Mouse (Mus musculus) spleen, postnatal 14 days (tissue): ENCODE data around the gene Nemp1.
"Not testable (repeated sequence)": the region's sequence is repeated elsewhere in the genome, so short reads cannot be mapped to it uniquely, and the experiment has no call there.

Experiments
- DNase-seq, 2 experiments: peaks; one replicate each; pipeline ENCODE4 v3.0.0; 2021 to 2022; ENCODE audit warnings: low spot score in 2 of 2

Gene Nemp1

DNA sequence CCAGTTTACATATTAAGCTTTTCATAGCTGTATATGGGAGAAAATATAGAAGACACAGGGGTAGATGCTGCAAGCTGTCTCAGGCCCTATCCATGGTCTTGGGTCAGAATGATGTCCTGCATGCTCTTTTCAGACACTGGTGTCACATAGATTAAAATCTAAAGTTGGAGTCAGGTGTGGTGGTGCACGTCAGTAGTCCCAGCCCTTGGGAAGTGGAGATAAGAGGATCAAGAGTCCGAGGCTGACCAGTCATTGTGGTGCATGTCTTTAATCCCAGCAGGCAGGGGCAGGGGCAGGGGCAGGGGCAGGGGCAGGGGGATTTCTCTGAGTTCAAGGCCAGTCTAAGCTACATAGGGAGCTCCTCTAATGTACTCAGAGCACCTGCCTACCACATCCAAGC lies 20.9 kb upstream of the Nemp1 start:
- DNase-seq, result no peak

DNA sequence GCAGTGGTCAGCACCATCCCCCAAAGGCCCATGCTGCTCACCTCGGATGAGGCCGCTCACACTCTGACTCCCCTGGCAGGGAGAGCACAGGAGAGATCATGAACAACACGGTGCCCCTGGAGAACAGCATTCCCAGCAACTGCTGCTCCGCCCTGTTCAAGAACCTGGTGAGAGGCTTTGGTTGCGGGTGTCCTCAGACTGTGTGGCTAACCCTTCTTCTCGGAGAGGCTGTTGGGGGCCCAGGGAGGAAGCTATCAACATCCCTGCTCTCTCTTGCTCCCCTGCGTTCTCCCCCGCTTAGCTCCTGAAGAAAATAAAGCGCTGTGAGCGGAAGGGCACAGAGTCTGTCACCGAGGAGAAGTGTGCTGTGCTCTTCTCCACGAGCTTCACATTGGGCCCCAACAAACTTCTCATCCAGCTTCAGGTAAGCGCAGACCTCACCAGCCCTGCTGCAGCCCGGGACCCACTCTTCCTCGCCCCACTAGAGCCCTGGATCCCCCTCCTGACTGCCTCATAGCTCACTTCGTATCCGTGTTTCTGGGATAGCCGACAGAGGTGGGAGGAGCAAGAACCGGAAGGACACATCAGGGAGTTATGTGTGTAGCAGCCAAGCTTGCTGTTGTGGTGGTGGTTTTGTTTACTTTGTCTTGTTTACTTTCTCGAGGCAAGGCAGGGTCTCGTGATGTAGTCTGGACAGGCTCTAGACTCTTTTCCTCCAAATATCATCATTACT lies 13.6 kb upstream of the Nemp1 start:
- no peak for DNase-seq

DNA sequence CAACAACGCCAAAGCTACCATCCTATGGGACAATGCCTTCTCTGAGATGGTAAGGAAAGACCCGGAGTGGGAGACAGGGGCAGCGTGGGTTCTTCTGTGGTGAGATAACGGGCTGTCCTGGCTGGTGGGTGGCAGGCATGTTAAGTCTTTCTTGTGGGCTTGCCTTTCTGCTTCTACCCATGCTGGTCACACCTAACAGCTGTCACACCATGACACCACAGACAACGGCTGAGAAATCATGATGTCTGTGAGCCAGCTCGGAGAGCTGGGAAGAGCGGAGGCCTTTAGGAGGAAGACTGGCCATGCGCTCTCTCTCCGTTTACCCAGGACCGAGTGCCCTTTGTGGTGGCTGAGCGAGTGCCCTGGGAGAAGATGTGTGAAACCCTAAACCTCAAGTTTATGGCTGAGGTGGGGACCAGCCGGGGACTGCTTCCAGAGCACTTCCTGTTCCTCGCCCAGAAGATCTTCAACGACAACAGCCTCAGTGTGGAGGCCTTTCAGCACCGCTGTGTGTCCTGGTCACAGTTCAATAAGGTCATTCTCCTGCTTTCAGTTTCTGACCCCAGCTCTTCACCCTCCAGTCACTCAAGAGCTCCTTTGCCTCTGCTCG lies 11.6 kb upstream of the Nemp1 start:
- no peak for DNase-seq

DNA sequence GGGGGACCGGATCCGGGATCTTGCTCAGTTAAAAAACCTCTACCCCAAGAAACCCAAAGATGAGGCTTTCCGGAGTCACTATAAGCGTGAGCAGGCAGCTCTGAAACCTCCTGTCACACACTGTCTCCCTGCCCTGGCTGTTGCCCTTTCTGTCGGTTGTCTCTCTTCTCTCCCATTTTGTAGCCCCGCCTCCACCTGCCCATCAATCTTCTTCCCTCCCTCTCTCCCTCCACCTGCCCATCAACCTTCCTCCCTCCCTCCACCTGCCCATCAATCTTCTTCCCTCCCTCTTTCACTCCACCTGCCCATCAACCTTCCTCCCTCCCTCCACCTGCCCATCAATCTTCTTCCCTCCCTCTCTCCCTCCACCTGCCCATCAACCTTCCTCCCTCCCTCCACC lies 9.1 kb upstream of the Nemp1 start:
- not testable (repeated sequence) for DNase-seq

DNA sequence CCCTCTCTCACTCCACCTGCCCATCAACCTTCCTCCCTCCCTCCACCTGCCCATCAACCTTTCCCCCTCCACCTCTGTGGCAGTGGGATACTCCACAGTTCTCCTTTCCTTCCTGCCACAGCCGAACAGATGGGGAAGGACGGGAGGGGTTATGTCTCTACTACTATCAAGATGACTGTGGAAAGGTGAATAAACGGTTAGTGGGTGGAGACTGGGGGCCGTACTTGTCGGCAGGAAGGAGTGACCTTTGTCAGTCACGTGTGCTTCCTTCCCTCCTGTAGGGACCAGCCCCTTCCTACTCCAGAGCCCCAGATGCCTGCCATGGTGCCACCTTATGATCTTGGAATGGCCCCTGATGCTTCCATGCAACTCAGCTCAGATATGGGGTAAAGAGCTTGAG lies 8.6 kb upstream of the Nemp1 start:
- no peak for DNase-seq

DNA sequence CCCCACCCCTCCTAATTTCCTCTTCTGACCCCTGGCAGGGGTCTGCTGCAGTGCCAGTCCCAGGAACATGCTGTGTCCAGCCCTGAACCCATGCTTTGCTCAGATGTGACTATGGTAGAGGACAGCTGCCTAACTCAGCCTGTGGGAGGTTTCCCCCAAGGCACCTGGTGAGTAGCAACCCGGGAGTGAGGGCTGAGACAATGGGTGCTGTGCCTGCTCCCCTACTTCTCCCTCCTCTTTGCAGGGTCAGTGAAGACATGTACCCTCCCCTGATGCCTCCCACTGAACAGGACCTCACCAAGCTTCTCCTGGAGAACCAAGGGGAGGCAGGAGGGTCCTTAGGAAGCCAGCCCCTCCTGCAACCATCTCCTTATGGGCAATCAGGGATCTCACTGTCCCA lies 7.2 kb upstream of the Nemp1 start:
- no peak for DNase-seq

DNA sequence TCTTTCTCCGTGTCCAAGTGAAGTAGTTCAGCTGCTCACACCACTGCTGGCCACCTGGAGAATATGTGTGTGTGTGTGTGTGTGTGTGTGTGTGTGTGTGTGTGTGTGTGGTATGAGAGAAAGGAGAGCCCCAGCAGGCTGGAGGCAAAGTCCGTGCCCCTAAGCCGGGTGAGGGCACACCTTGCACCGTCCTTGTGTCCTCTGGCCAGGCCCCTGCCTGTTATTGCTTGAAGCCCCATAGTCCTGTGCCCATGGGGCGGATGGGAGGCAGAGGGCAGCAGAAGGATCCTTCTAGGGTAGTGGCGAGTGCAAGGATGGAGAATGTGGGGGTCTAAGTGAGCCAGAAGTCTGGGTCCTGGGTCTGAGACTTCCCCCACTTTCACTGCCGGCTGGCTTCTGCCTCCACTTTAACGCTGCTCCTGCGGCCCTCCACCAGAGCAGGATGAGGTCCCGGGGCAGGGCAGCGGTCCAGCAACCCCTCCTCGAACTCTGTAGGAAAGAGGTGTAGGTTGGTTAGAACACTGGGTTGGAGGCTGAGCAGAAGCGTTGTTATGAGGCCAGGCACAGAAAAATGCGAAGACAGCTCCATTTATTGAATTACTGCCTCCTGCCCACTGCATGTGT lies 5.3 kb upstream of the Nemp1 start:
- no peak for DNase-seq

DNA sequence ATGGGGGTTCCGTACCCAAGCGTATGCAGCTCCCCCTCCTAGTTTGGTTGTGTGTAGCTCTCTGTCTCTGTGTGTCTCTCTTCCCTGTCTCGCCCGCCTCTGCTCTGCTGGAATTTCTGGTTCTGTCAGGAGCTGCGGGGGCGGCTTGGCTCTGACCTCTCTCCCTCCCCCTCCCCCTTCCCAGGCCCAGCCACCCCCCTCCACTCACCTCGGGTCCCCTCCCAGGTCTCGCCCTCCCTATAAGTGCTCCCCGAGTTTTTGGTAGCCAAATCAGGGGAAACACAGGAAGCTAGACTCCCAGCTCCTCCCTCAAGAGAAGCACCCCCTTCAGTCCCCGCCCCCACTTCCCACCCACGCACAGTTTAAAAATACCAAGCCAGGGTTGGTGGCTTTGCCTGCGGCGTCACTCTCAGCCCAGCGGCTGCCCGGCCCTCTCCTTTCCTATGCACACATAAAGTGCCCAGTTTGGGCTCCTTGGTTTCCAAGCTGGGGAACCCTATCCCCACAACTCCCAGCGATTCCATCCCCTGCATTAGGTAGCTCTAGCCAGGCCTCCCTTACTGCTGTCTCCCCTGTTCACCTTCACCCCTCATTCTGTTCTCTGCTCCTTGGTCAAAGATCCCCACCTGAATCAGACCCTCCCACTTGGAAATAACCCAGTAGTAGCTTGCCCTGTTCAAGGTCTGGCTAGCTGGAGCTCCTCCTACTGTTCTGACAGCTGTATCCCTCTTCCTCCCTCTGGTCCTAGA lies 4.6 kb upstream of the Nemp1 start:
- DNase-seq, result no peak

DNA sequence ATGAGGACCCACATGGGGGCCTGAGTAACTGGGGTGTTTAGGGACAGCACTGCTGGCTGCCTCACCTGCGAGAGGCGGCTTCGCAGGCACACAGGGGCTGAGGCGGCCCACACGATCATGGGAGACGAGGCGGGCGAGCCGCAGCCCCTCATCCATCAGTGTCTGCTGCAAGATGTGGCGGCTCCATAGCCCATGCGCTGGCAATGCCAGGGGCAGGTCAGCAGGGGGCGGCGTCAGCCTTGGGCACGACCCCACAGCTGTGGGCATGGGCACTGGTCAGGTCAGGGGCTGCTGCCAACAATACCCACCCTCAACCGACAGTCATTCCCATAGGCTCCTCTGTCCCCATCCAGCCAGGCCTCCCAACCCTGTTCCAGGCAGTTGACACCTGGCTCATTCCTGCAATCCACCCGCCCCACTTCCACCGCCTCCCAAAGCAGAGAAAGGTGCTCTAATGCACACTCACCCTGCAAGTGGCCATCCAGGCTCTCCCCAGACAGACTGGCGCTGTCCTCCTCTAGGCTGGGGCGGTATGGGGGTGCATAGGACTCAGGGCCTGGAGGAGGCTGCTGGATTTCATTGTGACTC lies 3.9 kb upstream of the Nemp1 start:
- DNase-seq, result peak in 1 of 2 experiments; percentile 37

DNA sequence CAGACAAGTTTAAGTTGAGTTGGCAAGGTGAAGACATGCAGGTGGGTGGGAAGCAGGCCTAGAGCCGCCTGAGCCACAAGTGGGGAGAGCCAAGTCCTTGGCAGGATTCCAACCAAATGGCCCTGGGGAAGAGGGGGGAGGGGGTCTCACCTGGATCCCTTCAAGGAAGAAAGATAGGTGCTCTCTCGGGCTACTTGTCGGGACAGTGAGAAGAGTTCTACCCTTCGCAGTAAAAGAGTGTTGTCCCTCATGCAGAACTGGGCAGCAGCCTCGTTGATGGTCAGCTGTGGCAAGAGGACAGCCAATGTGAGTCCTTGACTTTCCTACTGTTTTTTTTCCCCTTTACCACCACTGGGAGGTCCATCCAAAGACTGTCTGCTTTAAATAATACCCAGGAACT lies 3.1 kb upstream of the Nemp1 start:
- DNase-seq, result no peak

DNA sequence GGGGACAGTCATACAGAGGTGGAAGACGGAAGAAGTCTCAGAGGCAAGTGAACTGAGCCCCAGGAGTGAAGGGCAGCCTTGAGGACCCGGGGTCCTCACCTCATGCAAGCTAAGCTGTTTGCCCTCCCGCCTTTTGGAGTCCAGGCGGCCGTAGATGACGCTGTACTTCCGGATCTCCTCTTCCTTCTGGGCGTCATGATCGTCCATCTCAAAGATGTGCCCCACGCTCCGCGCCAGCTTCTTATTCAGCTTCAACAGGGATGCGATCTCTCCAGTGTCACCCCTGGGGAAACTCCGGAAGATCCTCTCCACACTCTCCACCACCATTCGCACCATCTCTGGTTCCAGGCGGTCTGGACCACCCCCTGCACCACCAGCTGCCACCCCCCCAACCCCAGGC lies 2.5 kb upstream of the Nemp1 start:
- no peak for DNase-seq

DNA sequence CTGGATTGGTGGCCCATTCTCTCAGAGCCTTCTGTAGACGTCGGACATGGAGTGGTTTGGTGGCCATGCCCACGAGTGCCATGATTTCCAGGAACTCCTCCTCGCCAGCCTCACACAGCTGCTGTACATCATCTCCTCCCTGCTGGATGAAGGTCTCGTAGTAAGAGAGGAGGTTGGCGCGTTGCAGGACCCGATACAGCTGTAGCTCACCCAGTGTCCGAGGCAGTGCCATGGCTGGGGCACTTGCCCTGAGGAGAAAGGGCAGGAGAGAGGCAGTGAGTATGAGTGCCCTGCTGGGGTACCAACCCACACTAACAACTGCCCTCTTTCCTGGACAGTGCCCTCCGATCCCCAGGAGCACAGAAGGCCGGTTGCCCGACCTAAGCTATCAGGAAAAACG lies 1.8 kb upstream of the Nemp1 start:
- DNase-seq, result no peak

DNA sequence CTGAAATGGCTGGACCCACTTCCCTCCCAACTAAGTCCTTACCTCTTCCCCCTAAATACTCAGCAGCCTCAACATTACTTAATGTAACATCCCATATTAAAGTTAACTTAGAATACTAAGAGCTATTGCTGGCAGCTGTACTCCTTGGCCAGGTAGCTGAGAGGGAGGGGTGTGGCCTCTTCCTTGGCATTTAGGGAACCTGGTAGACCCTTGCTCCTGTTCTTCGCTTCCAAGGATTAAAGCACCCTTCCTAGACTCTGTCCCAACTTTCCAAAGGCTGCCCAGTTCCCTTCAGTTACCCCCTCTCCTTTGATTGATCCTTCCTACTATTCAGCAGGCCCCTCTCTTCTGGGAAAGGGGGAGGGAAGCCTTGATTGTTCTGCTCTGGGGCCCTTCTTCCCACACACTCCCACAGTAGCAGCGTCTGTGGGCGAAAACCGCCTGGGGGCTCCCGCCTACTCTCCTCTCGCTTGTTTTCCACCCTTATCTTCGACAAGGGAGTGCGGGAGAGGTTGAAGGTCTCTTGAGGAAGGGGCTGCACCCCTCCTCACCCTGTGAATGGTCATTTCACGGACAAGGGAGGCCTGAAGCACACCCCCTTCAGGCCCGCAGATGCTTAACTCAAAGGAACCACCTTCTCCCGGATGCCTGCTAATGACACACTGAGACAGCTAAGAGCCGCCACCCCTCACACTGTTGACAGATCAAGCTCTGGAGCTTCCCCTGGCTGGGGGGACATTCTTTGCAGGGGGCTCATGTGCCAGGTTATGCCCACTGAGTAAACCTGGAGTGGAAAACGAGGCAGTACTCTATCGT lies 1.1 kb upstream of the Nemp1 start:
- no peak for DNase-seq

DNA sequence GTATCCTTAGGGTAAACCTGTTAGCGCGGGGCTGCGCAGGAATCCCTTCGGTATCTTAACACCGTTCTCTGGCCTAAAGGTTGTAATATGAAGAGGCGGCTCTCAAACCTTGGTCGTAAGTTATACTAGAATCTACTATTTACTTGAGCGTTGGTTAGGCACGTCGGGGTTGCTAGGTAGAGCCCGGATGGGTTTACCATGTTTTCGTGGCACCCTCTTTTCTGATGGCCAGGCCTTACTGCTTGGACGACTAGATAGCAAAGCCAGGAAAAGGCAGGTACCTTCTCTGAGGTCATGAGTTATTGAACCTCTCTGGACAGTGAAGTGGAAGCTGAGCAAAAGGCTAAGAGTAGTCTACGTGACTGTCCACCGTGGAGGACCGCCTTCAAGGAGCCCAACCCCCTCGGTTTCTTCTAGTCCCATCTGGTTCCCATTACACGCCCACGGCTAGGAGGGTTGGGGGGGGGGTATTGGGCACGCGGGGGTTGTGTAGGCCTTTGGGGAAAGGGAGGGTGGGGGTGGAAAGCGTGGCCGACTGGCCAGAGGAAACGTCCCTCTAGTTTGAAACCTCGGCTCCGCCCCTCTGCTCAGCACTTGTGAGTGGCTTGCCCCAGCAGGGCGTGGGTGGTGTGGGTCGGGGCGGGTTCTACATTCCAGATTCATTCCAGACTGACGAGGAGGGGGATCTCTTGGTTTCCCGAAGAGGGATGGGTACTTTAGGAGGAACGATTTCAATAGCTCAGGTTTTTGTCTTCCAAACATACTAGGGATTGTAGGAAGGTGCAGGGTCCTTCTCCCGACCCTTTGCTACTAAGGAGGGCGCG lies 780 bp downstream of the Nemp1 start:
- peak in 1 of 2 experiments; percentile 41 for DNase-seq

DNA sequence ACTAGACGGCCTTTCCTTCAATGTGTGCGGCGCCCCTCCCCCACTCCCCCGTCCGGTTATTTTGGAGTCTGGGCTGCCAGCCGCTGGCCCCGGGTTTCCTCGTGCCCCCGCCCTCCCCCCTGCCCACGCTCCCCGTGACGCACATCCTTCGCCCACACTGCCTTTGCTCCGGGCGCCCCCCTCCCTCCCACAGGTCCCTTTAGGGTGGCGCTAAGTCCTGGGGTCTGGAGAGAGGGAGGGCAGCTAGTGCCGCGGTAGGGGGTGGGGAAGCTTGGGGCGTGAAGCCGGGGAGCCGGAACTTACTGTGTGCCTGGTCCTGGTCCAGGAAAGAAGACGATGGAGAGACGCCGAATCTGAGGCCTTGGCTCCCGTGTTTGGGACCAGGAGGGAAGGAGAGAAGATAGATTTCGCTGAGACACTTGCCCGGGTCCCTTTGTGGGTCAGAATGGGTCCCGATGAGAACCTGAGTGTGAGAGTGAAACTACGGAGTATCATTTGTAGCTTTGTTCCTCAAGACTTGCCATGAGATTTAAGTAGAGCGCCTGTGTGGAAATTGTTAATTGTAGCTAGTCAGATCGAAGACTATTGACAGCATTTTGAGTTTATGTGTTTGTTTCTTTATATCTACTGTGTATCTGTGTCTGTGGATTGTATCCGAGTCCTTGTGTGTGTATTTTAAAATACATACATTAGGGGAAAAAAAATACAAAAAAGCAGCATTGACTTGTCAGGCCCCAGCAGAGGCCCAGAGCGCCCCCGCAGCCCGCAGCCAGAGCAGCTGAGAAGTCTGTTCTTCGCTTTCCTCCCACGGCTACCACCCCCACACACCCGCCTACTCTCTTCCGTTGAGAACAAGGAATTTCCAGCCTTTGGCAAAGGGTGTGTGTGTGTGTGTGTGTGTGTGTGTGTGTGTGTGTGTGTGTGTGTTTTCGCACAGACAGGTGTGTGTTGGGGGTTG lies 1.7 kb downstream of the Nemp1 start, which contains the start of gene Nab2:
Nab2 (minus strand) TSS at position 476 of the 958 bp plus-strand sequence.
- DNase-seq, result peak; percentile 43 to 55

DNA sequence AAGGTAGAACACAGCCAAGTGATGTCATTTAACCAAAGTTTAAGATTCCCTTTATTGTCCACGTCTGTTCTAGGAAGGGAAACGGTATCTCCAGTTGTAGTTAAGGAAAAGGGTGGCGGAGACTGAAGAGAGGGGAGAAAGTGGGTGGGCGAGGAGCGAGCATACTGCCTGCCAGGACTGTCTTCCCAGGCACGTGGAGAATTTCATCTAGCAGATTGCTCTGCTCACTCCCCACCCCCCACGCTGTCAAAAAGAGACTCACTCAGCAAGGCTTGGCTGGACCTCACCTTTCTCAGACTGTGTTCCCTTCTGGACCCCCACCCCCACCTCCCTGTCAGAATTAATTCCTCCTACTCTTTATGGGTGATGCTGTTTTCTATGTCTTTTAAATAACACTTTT lies 2.5 kb downstream of the Nemp1 start:
- DNase-seq, result no peak

DNA sequence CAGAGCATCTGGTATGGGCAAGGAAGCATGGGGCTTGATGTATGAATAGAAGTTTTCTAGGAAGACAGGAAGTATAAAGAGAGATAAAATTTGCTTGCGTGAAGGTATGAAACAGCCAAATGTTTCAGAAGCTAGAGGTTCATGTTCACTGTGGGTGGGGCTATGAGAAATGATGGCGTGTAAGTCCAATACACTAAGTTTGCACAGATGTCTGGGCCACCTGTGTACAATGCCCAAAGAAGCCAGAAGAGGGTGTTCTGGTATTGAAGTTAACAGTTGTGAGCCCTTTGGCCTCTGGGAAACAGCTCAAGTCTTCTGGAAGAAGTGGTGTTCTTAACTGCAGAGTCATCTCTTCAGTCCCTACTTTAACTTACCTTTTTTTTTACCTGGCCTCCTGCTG lies 3.5 kb downstream of the Nemp1 start:
- no peak for DNase-seq

DNA sequence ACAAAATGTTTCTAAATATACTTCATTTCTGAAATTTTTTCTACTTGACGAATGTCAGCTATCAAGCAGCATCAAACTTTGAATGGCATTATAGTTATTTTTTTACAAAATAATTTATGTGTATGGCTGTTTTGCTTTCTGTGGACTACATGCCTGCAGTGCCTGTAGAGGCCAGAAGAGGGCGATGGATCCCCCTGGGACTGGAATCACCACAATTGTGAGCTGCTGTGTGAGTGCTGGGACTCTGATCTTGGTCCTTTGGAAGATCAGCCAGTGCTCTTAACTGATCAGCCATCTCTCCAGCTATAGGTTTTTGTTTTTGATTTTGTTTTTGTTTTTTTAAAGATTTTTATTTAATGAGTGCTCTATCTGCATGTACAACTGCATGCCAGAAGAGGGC lies 4.6 kb downstream of the Nemp1 start:
- peak in 1 of 2 experiments; percentile 49 for DNase-seq

DNA sequence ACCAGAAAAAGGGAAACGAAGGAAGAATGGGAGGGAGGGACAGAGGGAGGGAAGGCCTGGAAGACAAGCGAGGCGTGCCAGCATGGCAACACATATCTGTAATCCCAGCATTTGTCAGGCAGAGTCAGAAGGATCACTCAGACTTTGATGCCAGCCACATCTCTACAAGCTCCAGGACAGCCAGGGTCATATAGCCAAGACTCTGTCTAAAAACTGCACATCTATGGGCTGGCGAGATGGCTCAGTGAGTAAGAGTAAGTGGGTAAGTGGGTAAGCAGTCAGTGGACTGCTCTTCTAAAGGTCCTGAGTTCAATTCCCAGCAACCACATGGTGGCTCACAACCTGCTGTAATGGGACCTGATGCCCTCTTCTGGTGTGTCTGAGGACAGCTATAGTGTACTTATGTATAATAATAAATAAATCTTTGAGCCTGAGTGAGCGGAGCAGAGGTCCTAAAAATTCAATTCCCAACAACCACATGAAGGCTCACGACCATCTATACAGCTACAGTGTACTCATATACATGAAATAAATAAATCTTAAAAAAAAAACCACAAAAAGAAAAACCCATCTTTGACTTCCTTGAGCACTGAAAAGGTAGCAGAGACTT lies 7.5 kb downstream of the Nemp1 start:
- DNase-seq, result no peak
